Mouse (Mus musculus): ENCODE measurements around the gene Atp6v1fnb. TPM values are rescaled to one million over a fixed set of nuclear protein-coding genes. Genes with fewer than 3 reads are reported as not detected.

Gene Atp6v1fnb
- 0.50 TPM in 1 of 2 replicates, not detected in the other for polyA plus RNA-seq (2015; fragmentation: Nextera tagmentation; extraction: Ambion mirVana)

GRCm38 (mm10) chr6:29471137-29471536 lies at the start of gene Atp6v1fnb:
Atp6v1fnb (plus strand) TSS chr6:29471437.
- 82% methylated on average over 4 of the region's 4 CpGs for WGBS
- Histone ChIP-seq H3K36me3 (peaks cover 20% of the 10 kb centered on the region), H3K4me2 (replicated peaks) (no peak within 1 kb of the TSS), H3K4me1 (peaks cover 20% of the 10 kb centered on the region), H3K27me3 (no peaks in the 10 kb centered on the region), H3K9me3 (no peaks in the 10 kb centered on the region), H3K27ac (no peak within 1 kb of the TSS), H3K4me3 (no peak within 1 kb of the TSS), H3K9ac (no peak within 1 kb of the TSS)
- no peak for ATAC-seq (ENCODE audit: low FRiP score, low read depth)

DNA sequence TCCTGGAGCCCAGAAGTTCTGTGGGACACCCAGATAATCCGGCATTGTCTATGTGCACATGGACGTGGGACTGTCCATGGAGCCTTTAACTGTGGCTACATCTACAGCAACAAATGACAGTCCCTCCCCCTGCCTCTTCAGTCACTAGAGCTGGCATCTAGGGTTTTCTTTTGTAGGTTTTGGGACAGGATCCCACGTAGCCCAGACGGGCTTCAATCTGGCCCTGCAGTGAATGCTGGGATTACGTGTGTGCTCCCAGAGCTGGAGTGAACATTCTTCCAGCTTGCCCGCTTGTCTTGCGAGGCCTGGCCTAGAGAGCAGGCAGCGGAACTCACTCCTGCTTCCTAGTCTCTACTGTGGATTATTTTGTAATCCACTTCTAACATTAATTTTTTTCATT lies 46.1 kb upstream of the Atp6v1fnb start:
- Histone ChIP-seq H3K4me3 (no peak overlapping the region), H3K9ac (no peak overlapping the region), H3K4me2 (replicated peaks) (no peak overlapping the region), H3K4me1 (no peaks in the 10 kb centered on the region), H3K27ac (no peak overlapping the region), H3K27me3 (no peaks in the 10 kb centered on the region), H3K36me3 (peaks cover 23% of the 10 kb centered on the region), H3K9me3 (no peaks in the 10 kb centered on the region)
- ATAC-seq (ENCODE audit: low FRiP score, low read depth), result no peak
- 84% methylated on average over 8 of the region's 8 CpGs for WGBS

DNA sequence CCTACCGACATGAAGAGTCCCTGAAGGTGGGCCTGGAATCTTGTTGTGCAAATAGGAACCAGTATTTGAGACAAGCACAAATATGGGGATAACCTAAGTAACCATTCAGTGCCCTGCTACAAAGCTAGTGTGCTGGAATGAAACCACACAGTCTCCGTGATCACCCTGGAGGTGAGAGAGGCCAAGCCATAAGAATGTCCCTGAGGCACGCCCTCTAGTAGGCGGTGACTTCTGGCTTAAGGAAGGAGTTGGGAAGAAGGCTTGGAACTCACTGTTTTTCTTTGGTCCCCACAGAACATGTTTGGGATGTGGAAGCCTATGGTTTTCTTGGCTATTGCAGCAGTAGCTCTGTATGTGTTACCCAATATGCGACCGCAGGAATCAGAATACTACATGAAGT lies 44.9 kb upstream of the Atp6v1fnb start:
- WGBS, result 67% methylated on average over 6 of the region's 6 CpGs
- peaks cover 8% of the 10 kb centered on the region for H3K4me1 ChIP-seq
- H3K27ac ChIP-seq, result no peak overlapping the region
- no peak for ATAC-seq (ENCODE audit: low FRiP score, low read depth)
- H3K27me3 ChIP-seq, result 0 out of 2 replicates have a peak, but pooled peaks cover 1% of the 10 kb centered on the region
- peaks cover 18% of the 10 kb centered on the region for H3K36me3 ChIP-seq
- H3K4me2 ChIP-seq (replicated peaks), result no peak overlapping the region
- H3K4me3 ChIP-seq, result no peak overlapping the region
- H3K9me3 ChIP-seq, result no peaks in the 10 kb centered on the region
- no peak overlapping the region for H3K9ac ChIP-seq

DNA sequence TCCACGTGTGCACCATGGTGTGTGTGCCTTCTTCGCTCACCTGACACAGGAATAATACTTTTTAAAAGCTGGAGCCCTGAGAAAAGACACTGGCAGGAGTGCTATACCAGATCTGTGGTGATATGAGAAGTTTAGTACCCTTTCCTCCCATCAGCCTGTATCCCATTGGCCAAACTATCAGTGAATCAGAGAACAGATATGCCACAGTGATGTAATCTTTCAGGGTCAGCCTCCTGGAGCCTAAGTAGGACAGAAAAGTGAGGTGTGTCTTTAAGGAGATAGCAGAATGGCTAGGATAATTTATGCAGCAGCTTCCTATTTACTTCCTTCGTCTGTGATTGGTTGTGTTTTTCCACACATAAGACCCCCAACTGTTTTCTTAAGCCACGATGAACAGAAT lies 43.1 kb upstream of the Atp6v1fnb start:
- ATAC-seq (ENCODE audit: low FRiP score, low read depth), result no peak
- no peaks in the 10 kb centered on the region for H3K9me3 ChIP-seq
- H3K4me1 ChIP-seq, result peaks cover 23% of the 10 kb centered on the region
- no peak overlapping the region for H3K4me3 ChIP-seq
- peaks cover 18% of the 10 kb centered on the region for H3K36me3 ChIP-seq
- peaks cover 18% of the 10 kb centered on the region for H3K27me3 ChIP-seq
- H3K27ac ChIP-seq, result no peak overlapping the region
- 64% methylated on average over 4 of the region's 4 CpGs for WGBS
- no peak overlapping the region for H3K9ac ChIP-seq
- H3K4me2 ChIP-seq (replicated peaks), result no peak overlapping the region

DNA sequence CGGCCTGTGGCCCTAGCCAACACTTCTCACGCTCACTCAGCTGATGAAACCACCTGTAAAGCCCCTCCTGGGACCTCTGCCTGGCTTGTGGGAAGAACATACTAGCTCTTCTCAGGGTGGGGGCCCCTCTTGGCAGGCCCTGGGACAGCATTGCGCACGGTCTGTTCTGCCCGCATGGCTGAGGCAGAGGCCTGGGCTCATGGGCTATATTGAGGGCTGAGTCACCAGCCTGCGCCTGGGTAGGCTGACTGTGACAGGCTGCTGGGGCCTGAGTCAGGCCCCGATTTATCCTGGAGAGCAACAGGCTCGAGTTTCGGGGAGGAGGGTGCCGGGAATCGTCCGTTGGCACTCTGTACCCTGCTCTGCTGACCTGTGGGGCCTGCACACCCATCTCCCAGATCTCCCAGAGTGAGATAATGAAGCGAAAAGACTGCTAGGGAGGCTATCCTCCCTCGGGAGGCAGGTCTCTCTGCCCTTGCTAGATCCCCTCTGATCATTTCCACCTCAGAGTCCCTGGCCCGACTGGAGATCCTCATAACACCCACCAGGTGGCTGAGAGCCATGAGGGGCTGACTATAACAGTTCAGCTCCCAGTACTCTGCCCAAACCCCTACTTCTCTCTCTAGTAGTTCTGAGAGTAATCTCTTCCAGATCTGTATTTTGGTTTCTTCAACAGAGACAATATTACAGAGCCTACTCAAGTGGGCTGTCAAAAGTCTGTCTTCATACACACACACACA lies 40.4 kb upstream of the Atp6v1fnb start:
- no peak overlapping the region for H3K4me3 ChIP-seq
- 0 out of 2 replicates have a peak overlapping the region, but pooled peaks have one; percentile 33 for H3K27ac ChIP-seq
- H3K36me3 ChIP-seq, result peaks cover 7% of the 10 kb centered on the region; the same call in 1 of the 2 replicates
- peaks cover 36% of the 10 kb centered on the region for H3K27me3 ChIP-seq
- ATAC-seq (ENCODE audit: low FRiP score, low read depth), result no peak
- peaks cover 47% of the 10 kb centered on the region for H3K4me1 ChIP-seq
- H3K9ac ChIP-seq, result 0 out of 2 replicates have a peak overlapping the region, but pooled peaks have one; percentile 20
- no peaks in the 10 kb centered on the region for H3K9me3 ChIP-seq
- 38% methylated on average over 15 of the region's 15 CpGs for WGBS
- H3K4me2 ChIP-seq (replicated peaks), result no peak overlapping the region

GRCm38 (mm10) chr6:29431473-29431872 lies 39.8 kb upstream of the Atp6v1fnb start:
- ATAC-seq (ENCODE audit: low FRiP score, low read depth), result no peak
- H3K9ac ChIP-seq, result 0 out of 2 replicates have a peak overlapping the region, but pooled peaks have one; percentile 20
- peak overlapping the region; percentile 33 for H3K27ac ChIP-seq
- no peak overlapping the region for H3K4me2 ChIP-seq (replicated peaks)
- 18% methylated on average over 5 of the region's 5 CpGs for WGBS
- H3K27me3 ChIP-seq, result peaks cover 36% of the 10 kb centered on the region
- H3K4me1 ChIP-seq, result peaks cover 53% of the 10 kb centered on the region
- no peaks in the 10 kb centered on the region for H3K9me3 ChIP-seq
- H3K4me3 ChIP-seq, result no peak overlapping the region
- H3K36me3 ChIP-seq, result 0 out of 2 replicates have a peak, but pooled peaks cover under 1% of the 10 kb centered on the region

DNA sequence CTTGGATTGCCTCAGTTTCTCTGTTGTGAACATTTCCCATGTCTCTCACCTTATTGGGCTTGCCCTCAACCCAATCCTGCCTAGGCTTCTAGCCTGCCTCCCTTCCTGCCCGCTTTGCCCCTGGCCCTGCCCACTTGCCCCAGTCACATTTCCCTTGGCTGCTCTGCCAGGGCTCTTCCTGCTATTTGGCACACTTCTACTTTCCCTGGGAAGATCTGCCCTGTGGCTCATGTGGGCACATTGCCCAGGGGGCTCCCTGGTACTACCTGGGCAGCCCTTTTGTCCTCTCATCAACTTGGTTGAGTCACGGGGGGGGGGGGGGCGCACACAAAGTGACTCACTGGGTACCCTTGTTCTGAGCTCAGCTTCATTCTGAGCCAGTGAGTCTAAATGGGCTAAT lies 39.1 kb upstream of the Atp6v1fnb start:
- Histone ChIP-seq H3K4me3 (no peak overlapping the region), H3K27ac (no peak overlapping the region)
- WGBS, result 28% methylated on average over 3 of the region's 3 CpGs

GRCm38 (mm10) chr6:29432676-29433037 lies 38.6 kb upstream of the Atp6v1fnb start:
- Histone ChIP-seq H3K36me3 (no peaks in the 10 kb centered on the region), H3K4me2 (replicated peaks) (peak overlapping the region; percentile 83), H3K27me3 (peaks cover 36% of the 10 kb centered on the region), H3K27ac (no peak overlapping the region), H3K4me1 (peaks cover 62% of the 10 kb centered on the region), H3K9me3 (no peaks in the 10 kb centered on the region), H3K4me3 (peak overlapping the region; percentile 66), H3K9ac (peak overlapping the region; percentile 75)
- no peak for ATAC-seq (ENCODE audit: low FRiP score, low read depth)

More for the DNA sequence above, 39.1 kb upstream of the Atp6v1fnb start:
- H3K9ac ChIP-seq, result no peak overlapping the region
- H3K9me3 ChIP-seq, result no peaks in the 10 kb centered on the region
- no peaks in the 10 kb centered on the region for H3K36me3 ChIP-seq
- peaks cover 36% of the 10 kb centered on the region for H3K27me3 ChIP-seq
- no peak for ATAC-seq (ENCODE audit: low FRiP score, low read depth)
- H3K4me2 ChIP-seq (replicated peaks), result 0 out of 2 replicates have a peak overlapping the region, but pooled peaks have one; percentile 3
- H3K4me1 ChIP-seq, result peaks cover 60% of the 10 kb centered on the region

DNA sequence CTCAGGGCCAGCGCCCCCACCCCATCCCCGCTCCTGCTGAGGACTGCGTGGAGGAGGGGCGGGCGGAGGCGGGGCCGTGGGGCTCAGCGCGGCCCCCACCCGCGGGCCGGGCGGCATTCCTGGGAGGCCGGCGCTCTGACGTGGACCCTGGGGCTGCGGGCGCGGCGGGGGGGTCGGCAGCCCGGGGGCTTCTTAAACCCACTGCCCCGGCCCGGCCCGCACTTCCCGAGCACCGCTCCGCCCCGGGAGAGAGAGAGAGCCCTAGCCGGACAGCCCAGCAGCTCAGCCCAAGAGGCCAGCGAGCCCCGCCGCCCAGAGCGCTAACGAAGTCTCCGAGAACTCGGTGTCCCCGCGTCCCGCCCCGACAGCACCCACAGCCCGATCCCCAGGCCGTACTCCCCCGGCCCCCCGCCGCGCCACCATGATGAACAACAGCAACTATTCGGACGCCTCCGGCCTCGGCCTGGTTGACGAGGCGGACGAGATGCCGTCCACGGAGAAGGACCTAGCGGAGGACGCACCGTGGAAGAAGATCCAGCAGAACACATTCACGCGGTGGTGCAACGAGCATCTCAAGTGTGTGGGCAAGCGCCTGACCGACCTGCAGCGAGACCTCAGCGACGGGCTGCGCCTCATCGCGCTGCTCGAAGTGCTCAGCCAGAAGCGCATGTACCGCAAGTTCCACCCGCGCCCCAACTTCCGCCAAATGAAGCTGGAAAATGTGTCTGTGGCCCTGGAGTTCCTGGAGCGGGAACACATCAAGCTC lies 38.0 kb upstream of the Atp6v1fnb start, which contains the start of gene Flnc:
TSS of gene Flnc (plus strand) at position 219 of the 766 bp plus-strand sequence.
- under 1% methylated on average over 63 of the region's 77 CpGs for WGBS

GRCm38 (mm10) chr6:29433804-29434795 lies 37.1 kb upstream of the Atp6v1fnb start:
- WGBS, result 3% methylated on average over 27 of the region's 27 CpGs
- H3K27me3 ChIP-seq, result peaks cover 36% of the 10 kb centered on the region
- H3K27ac ChIP-seq, result peak overlapping the region; percentile 87; the same call in 1 of the 2 replicates
- H3K9me3 ChIP-seq, result no peaks in the 10 kb centered on the region
- no peak for ATAC-seq (ENCODE audit: low FRiP score, low read depth)
- H3K9ac ChIP-seq, result peak overlapping the region; percentile 75
- peaks cover 62% of the 10 kb centered on the region for H3K4me1 ChIP-seq
- 0 out of 2 replicates have a peak, but pooled peaks cover 7% of the 10 kb centered on the region for H3K36me3 ChIP-seq
- H3K4me3 ChIP-seq, result peak overlapping the region; percentile 66
- H3K4me2 ChIP-seq (replicated peaks), result peak overlapping the region; percentile 83

More for the DNA sequence above, 38.0 kb upstream of the Atp6v1fnb start, which contains the start of gene Flnc:
- peaks cover 36% of the 10 kb centered on the region for H3K27me3 ChIP-seq
- H3K27ac ChIP-seq, result peak within 1 kb of the TSS; percentile 72
- peak within 1 kb of the TSS; percentile 66 for H3K4me3 ChIP-seq
- peaks cover 62% of the 10 kb centered on the region for H3K4me1 ChIP-seq
- peak; percentile 16; the same call in 1 of the 2 replicates for ATAC-seq (ENCODE audit: low FRiP score, low read depth)
- no peaks in the 10 kb centered on the region for H3K9me3 ChIP-seq
- H3K36me3 ChIP-seq, result 0 out of 2 replicates have a peak, but pooled peaks cover 1% of the 10 kb centered on the region
- H3K4me2 ChIP-seq (replicated peaks), result peak within 1 kb of the TSS; percentile 83
- H3K9ac ChIP-seq, result peak within 1 kb of the TSS; percentile 75
